Mouse (Mus musculus) liver, embryonic 14.5 days (tissue): ENCODE data around the gene Ccdc85b.

Experiments
- CTCF ChIP-seq: IDR thresholded peaks from 2 replicates; pipeline ENCODE4 v1.5.1; 2016; ENCODE audit warnings: antibody characterized with exemption, low read depth, control low read depth
- EP300 ChIP-seq: IDR thresholded peaks from 2 replicates; pipeline ENCODE4 v1.6.1; 2016; ENCODE audit warnings: antibody characterized with exemption, low read depth

DNA sequence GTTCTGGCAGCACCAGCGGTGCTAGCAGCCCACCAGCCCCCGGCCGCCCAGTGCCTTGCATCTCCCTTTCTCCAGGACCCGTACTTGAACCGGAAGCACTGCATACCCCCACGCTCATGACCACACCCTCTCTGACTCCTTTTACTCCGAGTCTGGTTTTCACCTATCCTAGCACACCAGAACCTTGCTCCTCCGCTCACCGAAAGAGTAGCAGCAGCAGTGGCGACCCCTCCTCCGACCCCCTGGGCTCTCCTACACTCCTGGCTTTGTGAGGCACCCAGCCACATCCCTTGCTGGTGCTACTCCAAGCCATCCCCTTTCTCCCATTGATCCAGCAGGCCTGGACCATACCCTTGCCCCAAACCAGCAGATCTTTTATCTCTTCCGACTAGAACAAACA, 2.7 kb downstream of the Ccdc85b start:
- TF ChIP-seq EP300: no peak
- TF ChIP-seq CTCF: no peak
